Mouse (Mus musculus) MEL (cell line): ENCODE results near the gene Pacs1. TPM values are rescaled to one million over a fixed set of nuclear protein-coding genes. Genes with fewer than 3 reads are reported as not detected.
A peak's percentile ranks its signal among the peaks of the same experiment; 100 is the strongest.

Experiments
- DNase-seq: peaks from one replicate; pipeline ENCODE4 v3.0.0; 2011; ENCODE audit warnings: low read depth, low spot score
- H3K27ac ChIP-seq: 2 replicates; pipeline ENCODE4 v1.5.1; 2012; ENCODE audit warnings: low read depth, mild to moderate bottlenecking, control low read depth, low read length, moderate library complexity; ENCODE audit not compliant: control insufficient read depth
- H3K27me3 ChIP-seq, 2 experiments: fragments of 150-350 bp in 1 of 2; sonication (generic) in 1 of 2; 2 replicates each; pipeline ENCODE4 v1.6.1; 2012; ENCODE audit warnings: low read length in 2 of 2, mild to moderate bottlenecking in 2 of 2, improper control_type of control experiment in 1 of 2, moderate library complexity in 1 of 2; ENCODE audit not compliant: insufficient read depth in 2 of 2, control insufficient read depth in 1 of 2
- H3K36me3 ChIP-seq, 2 experiments: 2 replicates each; pipeline ENCODE4 v1.6.1; 2012 to 2014; ENCODE audit warnings: low read length in 2 of 2, improper control_type of control experiment in 1 of 2, inconsistent platforms in 1 of 2, mild to moderate bottlenecking in 1 of 2; ENCODE audit not compliant: insufficient read depth in 2 of 2, control insufficient read depth in 1 of 2
- H3K4me1 ChIP-seq, 2 experiments: fragments of 150-350 bp in 1 of 2; sonication (generic) in 1 of 2; 2 replicates each; pipeline ENCODE4 v1.6.1; 2012; ENCODE audit warnings: low read length in 2 of 2, improper control_type of control experiment in 1 of 2, mild to moderate bottlenecking in 1 of 2; ENCODE audit not compliant: insufficient read depth in 2 of 2, control insufficient read depth in 1 of 2
- H3K4me3 ChIP-seq, 2 experiments: fragments of 150-350 bp in 1 of 2; sonication (generic) in 1 of 2; 2 replicates each; pipeline ENCODE4 v1.5.1; 2012; ENCODE audit warnings: low read depth in 2 of 2, low read length in 2 of 2, mild to moderate bottlenecking in 2 of 2, moderate library complexity in 2 of 2, control low read depth in 1 of 2, improper control_type of control experiment in 1 of 2; ENCODE audit not compliant: control insufficient read depth in 1 of 2, insufficient read depth in 1 of 2
- H3K79me2 ChIP-seq: 2 replicates; pipeline ENCODE4 v1.6.1; 2012; ENCODE audit warnings: mild to moderate bottlenecking, low read length, moderate library complexity; ENCODE audit not compliant: control insufficient read depth, poor library complexity, insufficient read depth
- H3K9ac ChIP-seq: 2 replicates; pipeline ENCODE4 v1.6.1; 2012; ENCODE audit warnings: low read depth, mild to moderate bottlenecking, control low read depth, low read length, moderate library complexity; ENCODE audit not compliant: control insufficient read depth, poor library complexity, severe bottlenecking
- H3K9me3 ChIP-seq: fragments of 150-350 bp; sonication (generic); replicated peaks from 2 replicates; pipeline ENCODE4 v1.6.1; 2012; ENCODE audit warnings: mild to moderate bottlenecking, low read length, improper control_type of control experiment, moderate library complexity; ENCODE audit not compliant: insufficient read depth
- CHD2 ChIP-seq: IDR thresholded peaks from 2 replicates; pipeline ENCODE4 v1.6.1; 2011; ENCODE audit warnings: low read length, improper control_type of control experiment
- ETS1 ChIP-seq: IDR thresholded peaks from 2 replicates; pipeline ENCODE4 v1.6.1; 2012; ENCODE audit warnings: low read depth, mild to moderate bottlenecking, inconsistent platforms, low read length, improper control_type of control experiment, moderate library complexity
- GABPA ChIP-seq: IDR thresholded peaks from 2 replicates; pipeline ENCODE4 v1.6.1; 2012; ENCODE audit warnings: low read depth, mild to moderate bottlenecking, inconsistent platforms, low read length, improper control_type of control experiment, moderate library complexity
- GATA1 ChIP-seq: IDR thresholded peaks from 2 replicates; pipeline ENCODE4 v1.6.1; 2011; ENCODE audit warnings: low read depth, low read length, improper control_type of control experiment
- HCFC1 ChIP-seq: IDR thresholded peaks from 2 replicates; pipeline ENCODE4 v1.6.1; 2012; ENCODE audit warnings: low read depth, mild to moderate bottlenecking, inconsistent platforms, low read length, improper control_type of control experiment, moderate library complexity
- JUND ChIP-seq: IDR thresholded peaks from 2 replicates; pipeline ENCODE4 v1.6.1; 2011; ENCODE audit warnings: low read depth, mild to moderate bottlenecking, improper control_type of control experiment, low read length
- MAFK ChIP-seq: IDR thresholded peaks from 2 replicates; pipeline ENCODE4 v1.6.1; 2011; ENCODE audit warnings: low read depth, mild to moderate bottlenecking, low read length, improper control_type of control experiment, borderline replicate concordance
- MXI1 ChIP-seq: IDR thresholded peaks from 2 replicates; pipeline ENCODE4 v1.6.1; 2011; ENCODE audit warnings: mild to moderate bottlenecking, low read depth, low read length, improper control_type of control experiment
- POLR2AphosphoS2 ChIP-seq: IDR thresholded peaks from 2 replicates; pipeline ENCODE4 v1.6.1; 2011; ENCODE audit warnings: low read length, improper control_type of control experiment
- POLR2AphosphoS5 ChIP-seq: IDR thresholded peaks from 2 replicates; pipeline ENCODE4 v1.6.1; 2012; ENCODE audit warnings: low read depth, borderline replicate concordance, mild to moderate bottlenecking, inconsistent platforms, low read length, moderate library complexity, mixed read lengths
- SIN3A ChIP-seq: IDR thresholded peaks from 2 replicates; pipeline ENCODE4 v1.6.1; 2012; ENCODE audit warnings: low read length, improper control_type of control experiment, inconsistent platforms
- TAL1 ChIP-seq: IDR thresholded peaks from 2 replicates; pipeline ENCODE4 v1.6.1; 2012; ENCODE audit warnings: mild to moderate bottlenecking, inconsistent platforms, low read length, moderate library complexity, mixed read lengths
- TBP ChIP-seq: IDR thresholded peaks from 2 replicates; pipeline ENCODE4 v1.8.0; 2011; ENCODE audit warnings: low read depth, low read length, improper control_type of control experiment
- TCF12 ChIP-seq: IDR thresholded peaks from 2 replicates; pipeline ENCODE4 v1.6.1; 2014; ENCODE audit warnings: low read depth, mild to moderate bottlenecking, inconsistent platforms, low read length, improper control_type of control experiment, moderate library complexity
- USF1 ChIP-seq: IDR thresholded peaks from 2 replicates; pipeline ENCODE4 v1.6.1; 2014; ENCODE audit warnings: low read depth, mild to moderate bottlenecking, inconsistent platforms, low read length, improper control_type of control experiment, moderate library complexity
- USF2 ChIP-seq, 2 experiments: IDR thresholded peaks; 2 replicates each; pipeline ENCODE4 v1.6.1; 2011 to 2012; ENCODE audit warnings: improper control_type of control experiment in 2 of 2, low read length in 2 of 2, borderline replicate concordance in 1 of 2, inconsistent platforms in 1 of 2, low read depth in 1 of 2, mild to moderate bottlenecking in 1 of 2; ENCODE audit not compliant: insufficient read depth in 1 of 2
- ZC3H11A ChIP-seq: IDR thresholded peaks from 2 replicates; pipeline ENCODE4 v1.6.1; 2012; ENCODE audit warnings: low read depth, mild to moderate bottlenecking, inconsistent platforms, low read length, improper control_type of control experiment
- ZMIZ1 ChIP-seq: IDR thresholded peaks from 2 replicates; pipeline ENCODE4 v1.6.1; 2012; ENCODE audit warnings: low read depth, mild to moderate bottlenecking, inconsistent platforms, low read length, improper control_type of control experiment, moderate library complexity
- polyA plus RNA-seq, 2 experiments: library from polyadenylated mRNA; stranded (reverse) in 1 of 2; unstranded in 1 of 2; fragments of >175 nt in 1 of 2; fragments of >200 nt in 1 of 2; gene quantifications; 2 replicates each; pipeline versions ENCODE4 v1.2.1 to v1.2.4; 2012; ENCODE audit warnings: low replicate concordance in 2 of 2, low read depth in 1 of 2; ENCODE audit not compliant: insufficient read length in 2 of 2, insufficient read depth in 1 of 2, missing spikeins in 1 of 2
- total RNA-seq: library from RNA; depleted of rRNA; stranded (reverse); fragments of 300-350 nt; gene quantifications from 2 replicates; pipeline ENCODE4 v1.2.3, GENCODE M21; 2012

Pacs1 gene
- total and polyA plus RNA-seq, 3 experiments = 5.7 to 19.9 TPM; not detected in 1

GRCm38 (mm10) chr19:5274641-5275040 is 1.7 kb upstream of the Pacs1 start:
- peaks cover 2 to 18% of the 10 kb centered on the region in 2 experiments for H3K4me1 ChIP-seq
- no peak overlapping the region for H3K27ac ChIP-seq
- no peaks in the 10 kb centered on the region for H3K9me3 ChIP-seq
- no peak overlapping the region for H3K9ac ChIP-seq
- peaks cover 13% of the 10 kb centered on the region for H3K79me2 ChIP-seq
- no peak for TF ChIP-seq ZMIZ1
- no peak for TF ChIP-seq ETS1
- TF ChIP-seq CHD2 = no peak
- no peak for TF ChIP-seq TBP
- TF ChIP-seq USF2 (IDR thresholded peaks at IDR 0.05; ENCODE audit: borderline replicate concordance in 1 of 2, insufficient read depth in 1 of 2, low read depth in 1 of 2, low read length in 2 of 2) = no peak
- no peak for TF ChIP-seq MXI1
- no peak for TF ChIP-seq POLR2AphosphoS2
- no peak for TF ChIP-seq TAL1
- TF ChIP-seq GABPA = no peak
- no peak for TF ChIP-seq TCF12
- no peak for TF ChIP-seq SIN3A
- H3K4me3 ChIP-seq = no peak overlapping the region
- no peak for DNase-seq
- H3K27me3 ChIP-seq = no peaks in the 10 kb centered on the region
- peaks cover 17 to 22% of the 10 kb centered on the region in 2 experiments for H3K36me3 ChIP-seq

DNA sequence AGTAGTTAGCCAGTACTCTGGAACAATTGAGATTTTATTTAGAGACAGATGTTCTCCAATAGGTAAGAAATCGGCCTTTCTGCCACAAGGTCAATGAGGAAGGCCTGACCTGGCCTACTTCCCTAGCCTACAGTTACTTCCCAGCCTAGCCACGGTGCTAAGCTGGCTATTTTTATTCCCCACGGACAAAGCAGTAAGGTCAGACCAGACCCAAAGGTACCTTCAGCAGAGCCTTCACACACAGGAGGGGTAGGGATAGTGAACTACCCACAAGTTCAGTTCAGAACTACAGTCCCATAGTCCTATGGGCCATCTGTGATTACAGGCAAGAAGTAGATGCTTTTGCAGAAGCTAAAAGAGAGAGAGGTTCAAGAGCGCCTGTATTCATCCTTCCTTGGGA is 997 bp upstream of the Pacs1 start:
- H3K9ac ChIP-seq = peak overlapping the region; percentile 96; the same call in 1 of the 2 replicates
- peaks cover 14 to 22% of the 10 kb centered on the region in 2 experiments for H3K36me3 ChIP-seq
- H3K27ac ChIP-seq = peak overlapping the region; percentile 86; the same call in 1 of the 2 replicates
- H3K27me3 ChIP-seq = no peaks in the 10 kb centered on the region
- H3K4me3 ChIP-seq = no peak overlapping the region
- peaks cover 13% of the 10 kb centered on the region for H3K79me2 ChIP-seq
- TF ChIP-seq MAFK = no peak
- TF ChIP-seq TCF12 = no peak
- no peak for TF ChIP-seq GABPA
- no peak for TF ChIP-seq GATA1
- TF ChIP-seq ETS1 = no peak
- TF ChIP-seq POLR2AphosphoS5 = no peak
- no peak for TF ChIP-seq ZC3H11A
- no peak for TF ChIP-seq JUND
- TF ChIP-seq USF1 = no peak
- no peak for TF ChIP-seq HCFC1
- H3K4me1 ChIP-seq = peaks cover 5 to 21% of the 10 kb centered on the region in 2 experiments
- DNase-seq = no peak
- no peaks in the 10 kb centered on the region for H3K9me3 ChIP-seq
